Mouse (Mus musculus): ENCODE measurements around the gene Pycr2. TPM values are rescaled to one million over a fixed set of nuclear protein-coding genes. Genes with fewer than 3 reads are reported as not detected.
A peak's percentile ranks its signal among the peaks of the same experiment; 100 is the strongest.
"Not testable (repeated sequence)": the region's sequence is repeated elsewhere in the genome, so short reads cannot be mapped to it uniquely, and the experiment has no call there.

Pycr2 gene
- polyA plus RNA-seq, 1 experiment from 2014 or later = 162 TPM

GRCm38 (mm10) chr1:180938781-180939180, 34.7 kb downstream of the Pycr2 start:
- not testable (repeated sequence) for H3K9ac ChIP-seq (ENCODE audit: low read depth, low read length); H3K36me3 ChIP-seq (ENCODE audit: control insufficient read depth, insufficient read depth, low read length); H3K4me2 ChIP-seq; DNase-seq (ENCODE audit: low spot score); H3K27ac ChIP-seq (ENCODE audit: low read depth, low read length); H3K9me3 ChIP-seq (ENCODE audit: control insufficient read depth, low read length); H3K4me3 ChIP-seq (ENCODE audit: low read depth, low read length); ATAC-seq (replicated peaks; ENCODE audit: low FRiP score)
- peaks cover 22% of the 10 kb centered on the region for H3K4me1 ChIP-seq (replicated peaks; ENCODE audit: control insufficient read depth, insufficient read depth, low read length)
- 79% methylated on average over 2 of the region's 2 CpGs for WGBS
- peaks cover 25% of the 10 kb centered on the region for H3K27me3 ChIP-seq (replicated peaks; ENCODE audit: control insufficient read depth, insufficient read depth, low read length)

DNA sequence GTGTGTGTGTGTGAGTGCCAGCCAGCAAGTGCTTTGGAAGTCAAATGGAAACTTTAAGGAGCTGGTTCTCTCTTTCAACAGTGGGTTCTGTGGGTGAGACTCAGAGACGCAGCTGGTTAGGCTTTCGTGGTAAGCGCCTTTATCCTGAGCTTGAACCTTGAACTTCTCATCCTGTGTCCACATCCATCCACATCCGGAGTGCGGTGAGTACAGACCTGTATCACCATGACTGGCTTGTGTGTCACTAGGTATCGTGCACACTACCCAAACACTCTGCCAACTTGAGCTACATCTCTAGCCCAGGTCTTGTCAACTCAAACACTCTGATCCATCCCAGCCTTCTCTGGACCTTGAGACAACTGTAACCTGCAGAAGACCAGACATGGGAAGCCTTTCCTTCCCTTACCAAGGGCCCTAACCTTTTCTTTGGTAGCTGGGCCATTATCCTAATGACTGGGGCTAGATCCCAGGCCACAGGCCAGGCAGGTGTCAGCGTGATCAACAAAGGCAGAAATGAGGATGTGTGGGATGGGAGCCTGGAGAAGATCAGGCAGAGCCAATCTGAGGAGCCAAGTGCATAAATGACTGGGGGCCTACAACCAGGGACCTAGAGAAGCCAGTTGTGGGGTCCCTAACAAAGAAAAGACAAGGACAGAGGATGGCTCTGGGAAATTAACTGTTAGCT, 36.8 kb downstream of the Pycr2 start:
- Histone ChIP-seq H3K9ac (ENCODE audit: low read depth, low read length) (no peak overlapping the region), H3K27me3 (replicated peaks; ENCODE audit: control insufficient read depth, insufficient read depth, low read length) (peaks cover 4% of the 10 kb centered on the region), H3K4me1 (replicated peaks; ENCODE audit: control insufficient read depth, insufficient read depth, low read length) (peaks cover 36% of the 10 kb centered on the region), H3K4me2 (peak overlapping the region; percentile 99), H3K4me3 (ENCODE audit: low read depth, low read length) (peak overlapping the region; percentile 90; the same call in 1 of the 2 replicates), H3K36me3 (ENCODE audit: control insufficient read depth, insufficient read depth, low read length) (no peaks in the 10 kb centered on the region), H3K27ac (ENCODE audit: low read depth, low read length) (0 out of 2 replicates have a peak overlapping the region, but pooled peaks have one; percentile 21), H3K9me3 (ENCODE audit: control insufficient read depth, low read length) (no peaks in the 10 kb centered on the region)
- no peak for DNase-seq (ENCODE audit: low spot score)
- 72% methylated on average over 7 of the region's 7 CpGs for WGBS
- no peak for ATAC-seq (replicated peaks; ENCODE audit: low FRiP score)

DNA sequence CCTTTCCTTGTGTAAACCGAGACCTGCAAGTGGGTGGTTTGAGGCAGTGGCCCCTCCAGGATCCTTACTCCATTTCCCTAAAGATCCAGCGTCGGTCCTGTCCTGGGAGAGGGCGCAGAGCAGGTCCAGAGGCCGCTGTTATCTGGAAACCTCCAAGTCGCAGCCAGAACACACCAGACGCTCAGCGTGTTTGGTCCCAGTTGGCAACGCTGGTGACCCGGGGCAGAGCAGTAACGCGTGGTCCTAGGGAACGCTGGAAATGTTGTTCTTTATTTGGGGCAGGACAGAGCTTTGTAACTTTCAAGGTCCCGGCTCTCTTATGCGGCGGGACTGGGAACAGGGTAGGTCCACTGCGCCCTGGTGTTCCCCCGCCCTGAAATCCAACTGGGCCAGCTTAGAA, 37.6 kb downstream of the Pycr2 start:
- H3K27ac ChIP-seq (ENCODE audit: low read depth, low read length) = peak overlapping the region; percentile 77; the same call in 1 of the 2 replicates
- peaks cover 2% of the 10 kb centered on the region; the same call in 1 of the 2 replicates for H3K27me3 ChIP-seq (replicated peaks; ENCODE audit: control insufficient read depth, insufficient read depth, low read length)
- peaks cover 43% of the 10 kb centered on the region for H3K4me1 ChIP-seq (replicated peaks; ENCODE audit: control insufficient read depth, insufficient read depth, low read length)
- peak overlapping the region; percentile 90 for H3K4me3 ChIP-seq (ENCODE audit: low read depth, low read length)
- DNase-seq (ENCODE audit: low spot score) (no peak), ATAC-seq (replicated peaks; ENCODE audit: low FRiP score) (no peak)
- 5% methylated on average over 18 of the region's 18 CpGs for WGBS
- H3K4me2 ChIP-seq = peak overlapping the region; percentile 99
- H3K9me3 ChIP-seq (ENCODE audit: control insufficient read depth, low read length) = no peaks in the 10 kb centered on the region
- H3K36me3 ChIP-seq (ENCODE audit: control insufficient read depth, insufficient read depth, low read length) = no peaks in the 10 kb centered on the region
- H3K9ac ChIP-seq (ENCODE audit: low read depth, low read length) = peak overlapping the region; percentile 89

DNA sequence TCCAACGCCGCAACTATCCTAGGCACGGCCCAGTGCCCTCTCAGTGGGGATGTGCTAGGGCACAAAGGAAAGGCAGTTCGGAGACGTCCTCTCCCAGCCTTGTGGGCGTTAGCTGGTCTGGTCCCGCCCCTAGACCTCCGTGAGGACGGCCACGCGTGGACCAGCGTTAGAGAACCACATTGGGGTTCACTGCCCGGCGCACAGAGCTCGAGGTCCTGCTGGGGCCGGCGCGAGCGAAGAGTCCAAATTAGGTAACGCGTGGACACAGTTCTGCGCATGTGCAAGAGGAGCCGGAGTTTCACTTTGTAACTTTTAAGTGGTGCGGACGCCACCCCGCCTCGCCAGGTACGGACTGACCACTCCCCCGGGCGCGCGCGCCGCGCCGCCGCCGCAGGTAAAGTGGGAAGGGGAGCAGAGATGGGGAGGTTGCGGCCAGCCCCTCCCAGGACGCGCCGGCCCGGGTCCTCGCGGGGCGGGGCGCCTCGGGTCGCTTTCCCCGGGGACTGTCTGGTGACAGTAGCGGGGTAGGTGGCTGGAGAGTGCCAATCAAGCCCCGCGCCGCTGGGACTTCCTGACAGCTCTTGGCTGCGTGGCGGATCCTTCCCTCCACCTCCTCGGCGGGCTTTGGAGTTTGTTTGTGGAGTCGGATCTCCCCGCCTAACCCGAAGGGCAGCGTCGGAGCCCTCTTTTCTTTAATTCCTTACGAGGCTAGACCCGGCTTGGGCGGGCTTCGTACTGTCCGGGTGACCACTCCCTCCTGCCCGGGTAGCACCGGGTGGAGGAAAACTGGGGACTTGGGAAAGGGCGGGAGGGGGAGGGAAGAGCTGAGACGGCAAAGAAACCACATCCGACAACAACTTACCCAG, 38.3 kb downstream of the Pycr2 start, which contains the start of gene Tmem63a:
TSS of gene Tmem63a (plus strand) at position 179 of the 866 bp plus-strand sequence.
- under 1% methylated on average over 73 of the region's 73 CpGs for WGBS

GRCm38 (mm10) chr1:180943032-180943644, 39.0 kb downstream of the Pycr2 start:
- peak overlapping the region; percentile 90 for H3K4me3 ChIP-seq (ENCODE audit: low read depth, low read length)
- WGBS = 51% methylated on average over 11 of the region's 11 CpGs
- H3K9ac ChIP-seq (ENCODE audit: low read depth, low read length) = peak overlapping the region; percentile 89; the same call in 1 of the 2 replicates
- H3K4me2 ChIP-seq = peak overlapping the region; percentile 99
- no peaks in the 10 kb centered on the region for H3K36me3 ChIP-seq (ENCODE audit: control insufficient read depth, insufficient read depth, low read length)
- no peak for ATAC-seq (replicated peaks; ENCODE audit: low FRiP score)
- no peak for DNase-seq (ENCODE audit: low spot score)
- no peaks in the 10 kb centered on the region for H3K9me3 ChIP-seq (ENCODE audit: control insufficient read depth, low read length)
- peak overlapping the region; percentile 77 for H3K27ac ChIP-seq (ENCODE audit: low read depth, low read length)
- peaks cover 39% of the 10 kb centered on the region for H3K4me1 ChIP-seq (replicated peaks; ENCODE audit: control insufficient read depth, insufficient read depth, low read length)
- H3K27me3 ChIP-seq (replicated peaks; ENCODE audit: control insufficient read depth, insufficient read depth, low read length) = peaks cover 2% of the 10 kb centered on the region; the same call in 1 of the 2 replicates

More for the DNA sequence above, 38.3 kb downstream of the Pycr2 start, which contains the start of gene Tmem63a:
- H3K4me1 ChIP-seq (replicated peaks; ENCODE audit: control insufficient read depth, insufficient read depth, low read length) = peaks cover 40% of the 10 kb centered on the region
- H3K36me3 ChIP-seq (ENCODE audit: control insufficient read depth, insufficient read depth, low read length) = no peaks in the 10 kb centered on the region
- peak; percentile 80 for DNase-seq (ENCODE audit: low spot score)
- H3K4me3 ChIP-seq (ENCODE audit: low read depth, low read length) = peak within 1 kb of the TSS; percentile 90
- peak within 1 kb of the TSS; percentile 77 for H3K27ac ChIP-seq (ENCODE audit: low read depth, low read length)
- peak; percentile 55 for ATAC-seq (replicated peaks; ENCODE audit: low FRiP score)
- peak within 1 kb of the TSS; percentile 99 for H3K4me2 ChIP-seq
- no peaks in the 10 kb centered on the region for H3K9me3 ChIP-seq (ENCODE audit: control insufficient read depth, low read length)
- H3K9ac ChIP-seq (ENCODE audit: low read depth, low read length) = peak within 1 kb of the TSS; percentile 89
- peaks cover 2% of the 10 kb centered on the region; the same call in 1 of the 2 replicates for H3K27me3 ChIP-seq (replicated peaks; ENCODE audit: control insufficient read depth, insufficient read depth, low read length)

- Histone ChIP-seq H3K9ac (ENCODE audit: low read depth, low read length) (no peak overlapping the region; the same call in 1 of the 2 replicates), H3K4me2 (no peak overlapping the region), H3K27ac (ENCODE audit: low read depth, low read length) (no peak overlapping the region), H3K27me3 (replicated peaks; ENCODE audit: control insufficient read depth, insufficient read depth, low read length) (peaks cover 2% of the 10 kb centered on the region; the same call in 1 of the 2 replicates), H3K36me3 (ENCODE audit: control insufficient read depth, insufficient read depth, low read length) (no peaks in the 10 kb centered on the region), H3K4me1 (replicated peaks; ENCODE audit: control insufficient read depth, insufficient read depth, low read length) (peaks cover 39% of the 10 kb centered on the region), H3K9me3 (ENCODE audit: control insufficient read depth, low read length) (no peaks in the 10 kb centered on the region), H3K4me3 (ENCODE audit: low read depth, low read length) (no peak overlapping the region)
- ATAC-seq (replicated peaks; ENCODE audit: low FRiP score) (no peak), DNase-seq (ENCODE audit: low spot score) (no peak)
- 46% methylated on average over 1 of the region's 1 CpGs for WGBS
These were observed 39.8 kb downstream of the Pycr2 start for GRCm38 (mm10) chr1:180943896-180944295.

- Histone ChIP-seq H3K9ac (ENCODE audit: low read depth, low read length) (no peak overlapping the region), H3K27ac (ENCODE audit: low read depth, low read length) (no peak overlapping the region), H3K9me3 (ENCODE audit: control insufficient read depth, low read length) (no peaks in the 10 kb centered on the region), H3K27me3 (replicated peaks; ENCODE audit: control insufficient read depth, insufficient read depth, low read length) (peaks cover 2% of the 10 kb centered on the region; the same call in 1 of the 2 replicates), H3K36me3 (ENCODE audit: control insufficient read depth, insufficient read depth, low read length) (no peaks in the 10 kb centered on the region; the same call in 1 of the 2 replicates), H3K4me3 (ENCODE audit: low read depth, low read length) (no peak overlapping the region), H3K4me1 (replicated peaks; ENCODE audit: control insufficient read depth, insufficient read depth, low read length) (peaks cover 39% of the 10 kb centered on the region), H3K4me2 (peak overlapping the region; percentile 55)
- DNase-seq (ENCODE audit: low spot score) = no peak
- WGBS = 67% methylated on average over 4 of the region's 4 CpGs
- ATAC-seq (replicated peaks; ENCODE audit: low FRiP score) = no peak
These were observed 40.5 kb downstream of the Pycr2 start for GRCm38 (mm10) chr1:180944553-180944952.

All from liver, embryonic 11.5 days (tissue).